Mouse (Mus musculus): ENCODE data around the gene Smco2.

Smco2 gene

GRCm38 (mm10) chr6:146899647-146900046 is 49.7 kb downstream of the Smco2 start:
- no peak for DNase-seq (ENCODE audit: low spot score in 2 of 2)

GRCm38 (mm10) chr6:146901929-146902328 is 52.0 kb downstream of the Smco2 start:
- no peak for DNase-seq (ENCODE audit: low spot score in 2 of 2)

- no peak for DNase-seq (ENCODE audit: low spot score in 2 of 2)
Measured at GRCm38 (mm10) chr6:146903632-146904031, 53.7 kb downstream of the Smco2 start.

- DNase-seq (ENCODE audit: low spot score in 2 of 2) = no peak
Measured at GRCm38 (mm10) chr6:146904707-146905106, 54.8 kb downstream of the Smco2 start.

GRCm38 (mm10) chr6:146906000-146906786 is 56.3 kb downstream of the Smco2 start:
- no peak for DNase-seq (ENCODE audit: low spot score in 2 of 2)

- DNase-seq (ENCODE audit: low spot score in 2 of 2) = no peak
Measured at GRCm38 (mm10) chr6:146907061-146907794, 57.3 kb downstream of the Smco2 start.

- DNase-seq (ENCODE audit: low spot score in 2 of 2) = no peak
Measured at GRCm38 (mm10) chr6:146907795-146908190, 57.9 kb downstream of the Smco2 start.

- no peak for DNase-seq (ENCODE audit: low spot score in 2 of 2)
Measured at GRCm38 (mm10) chr6:146908801-146909200, 58.9 kb downstream of the Smco2 start.

- DNase-seq (ENCODE audit: low spot score in 2 of 2) = no peak
Measured at GRCm38 (mm10) chr6:146909725-146910489, 60.0 kb downstream of the Smco2 start.

GRCm38 (mm10) chr6:146910801-146911200 is 60.9 kb downstream of the Smco2 start:
- DNase-seq (ENCODE audit: low spot score in 2 of 2) = no peak

GRCm38 (mm10) chr6:146912835-146913488 is 63.1 kb downstream of the Smco2 start:
- no peak for DNase-seq (ENCODE audit: low spot score in 2 of 2)

- no peak for DNase-seq (ENCODE audit: low spot score in 2 of 2)
Measured at GRCm38 (mm10) chr6:146913489-146914198, 63.7 kb downstream of the Smco2 start.

GRCm38 (mm10) chr6:146915808-146916207 is 65.9 kb downstream of the Smco2 start:
- DNase-seq (ENCODE audit: low spot score in 2 of 2) = no peak

GRCm38 (mm10) chr6:146917396-146917795 is 67.5 kb downstream of the Smco2 start:
- no peak for DNase-seq (ENCODE audit: low spot score in 2 of 2)

- DNase-seq (ENCODE audit: low spot score in 2 of 2) = no peak
Measured at GRCm38 (mm10) chr6:146918341-146918740, 68.4 kb downstream of the Smco2 start.
